Mouse (Mus musculus): ENCODE data around the gene Sap18. TPM values are rescaled to one million over a fixed set of nuclear protein-coding genes. Genes with fewer than 3 reads are reported as not detected.

The Sap18 gene
- polyA plus RNA-seq, 1 experiment, result 460 TPM

DNA sequence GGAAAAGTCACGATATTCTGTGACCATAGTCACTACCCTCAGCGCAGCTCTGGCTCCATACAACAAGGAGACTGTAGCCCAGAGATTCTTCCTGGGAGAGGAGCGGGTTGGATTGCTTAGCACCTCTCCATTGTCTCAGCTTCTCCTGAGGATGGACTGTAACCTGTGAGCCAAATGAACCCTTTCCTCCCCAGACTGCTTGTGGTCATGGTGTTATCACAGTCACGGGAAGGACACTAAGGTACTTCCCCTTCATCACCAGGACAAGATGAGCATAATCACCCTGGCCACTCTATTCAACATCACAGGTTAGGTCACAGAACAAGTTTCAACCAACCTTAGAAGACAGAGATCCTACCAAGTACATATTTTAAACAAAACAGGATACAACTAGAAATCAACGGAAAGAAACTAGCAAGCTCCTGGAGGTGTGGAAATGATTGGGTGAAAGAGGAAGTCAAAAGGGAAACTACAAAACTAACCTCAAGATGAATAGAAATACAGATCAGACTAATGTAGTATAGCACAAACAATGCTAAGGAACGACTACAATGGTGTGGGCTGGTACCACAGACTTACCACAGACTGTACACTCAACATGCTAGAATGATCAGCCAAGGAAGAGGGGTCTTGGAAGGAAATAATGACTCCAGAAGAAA, 25.7 kb upstream of the Sap18 start:
- no peak overlapping the region for H3K4me3 ChIP-seq (replicated peaks)
- no peak for TF ChIP-seq GATA1 (IDR thresholded peaks at IDR 0.05; ENCODE audit: borderline replicate concordance, low read length)
- TF ChIP-seq FLI1 (IDR thresholded peaks at IDR 0.05; ENCODE audit: low read length), result no peak
- H3K36me3 ChIP-seq (replicated peaks; ENCODE audit: low read length), result no peaks in the 10 kb centered on the region
- H3K4me1 ChIP-seq, result peaks cover 24% of the 10 kb centered on the region
- H3K9me3 ChIP-seq, result no peaks in the 10 kb centered on the region
- no peaks in the 10 kb centered on the region for H3K27me3 ChIP-seq (replicated peaks)

DNA sequence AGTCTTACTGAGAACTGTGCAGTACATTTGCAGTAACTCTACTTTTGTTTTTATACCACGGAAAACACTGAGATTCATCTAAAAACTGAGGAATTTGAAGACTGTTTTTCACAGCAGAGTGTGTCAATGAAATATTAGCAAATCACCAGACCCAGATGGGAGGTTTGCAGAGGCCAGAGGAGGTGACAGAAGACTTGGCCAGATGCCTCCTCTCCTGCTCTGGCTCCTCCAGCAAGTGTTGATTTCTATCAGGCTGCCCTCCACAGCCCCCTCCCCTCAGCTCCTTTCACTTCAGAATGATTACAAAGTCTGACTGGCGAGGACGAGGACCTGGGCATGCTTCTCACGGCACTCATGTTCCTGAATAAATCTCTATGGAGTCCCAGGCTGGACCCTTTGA, 10.6 kb upstream of the Sap18 start:
- Histone ChIP-seq H3K4me3 (replicated peaks) (no peak overlapping the region), H3K27me3 (replicated peaks) (no peaks in the 10 kb centered on the region), H3K9me3 (no peaks in the 10 kb centered on the region), H3K36me3 (replicated peaks; ENCODE audit: low read length) (no peaks in the 10 kb centered on the region), H3K4me1 (no peaks in the 10 kb centered on the region)
- TF ChIP-seq GATA1 (IDR thresholded peaks at IDR 0.05; ENCODE audit: borderline replicate concordance, low read length) (no peak), FLI1 (IDR thresholded peaks at IDR 0.05; ENCODE audit: low read length) (no peak)

DNA sequence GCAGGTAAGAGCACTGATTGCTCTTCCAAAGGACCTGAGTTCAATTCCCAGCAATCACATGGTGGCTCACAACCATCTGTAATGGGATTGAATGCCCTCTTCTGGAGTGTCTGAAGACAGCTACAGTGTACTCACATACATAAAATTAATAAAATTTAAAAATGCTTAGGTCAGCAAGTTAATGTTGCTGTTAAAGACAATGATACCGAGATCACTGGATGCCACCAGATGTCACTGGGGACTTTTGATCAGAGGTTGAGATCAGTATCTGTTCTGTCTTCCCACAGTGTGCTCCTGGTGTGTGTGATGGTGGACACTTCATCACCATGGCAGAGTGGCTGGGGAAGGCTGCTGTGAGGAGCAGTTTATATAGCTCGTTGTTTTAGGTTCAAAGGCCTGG, 8.7 kb upstream of the Sap18 start:
- Histone ChIP-seq H3K27me3 (replicated peaks) (no peaks in the 10 kb centered on the region), H3K4me3 (replicated peaks) (no peak overlapping the region), H3K9me3 (no peaks in the 10 kb centered on the region), H3K36me3 (replicated peaks; ENCODE audit: low read length) (no peaks in the 10 kb centered on the region), H3K4me1 (no peaks in the 10 kb centered on the region)
- TF ChIP-seq GATA1 (IDR thresholded peaks at IDR 0.05; ENCODE audit: borderline replicate concordance, low read length), result no peak
- no peak for TF ChIP-seq FLI1 (IDR thresholded peaks at IDR 0.05; ENCODE audit: low read length)

DNA sequence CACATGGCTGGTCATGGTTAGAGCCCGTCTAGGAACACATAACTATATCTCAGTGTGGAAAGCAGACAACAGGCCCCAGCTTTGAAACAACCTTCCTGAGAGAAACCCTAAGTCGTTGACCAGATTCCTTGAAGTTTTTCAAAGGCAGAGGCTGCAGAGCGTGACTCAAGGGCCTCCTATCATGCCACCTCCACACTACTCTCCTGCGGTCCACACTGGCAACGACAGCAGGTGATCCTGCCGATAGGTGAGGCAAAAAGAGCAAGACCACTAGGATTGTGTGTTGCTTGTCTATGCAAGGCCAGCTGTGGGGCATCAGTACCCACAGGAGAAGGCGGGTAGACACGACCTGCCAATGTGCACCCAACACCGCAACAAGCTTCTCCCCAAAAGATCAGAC, 8.2 kb upstream of the Sap18 start:
- Histone ChIP-seq H3K4me3 (replicated peaks) (no peak overlapping the region), H3K9me3 (no peaks in the 10 kb centered on the region), H3K36me3 (replicated peaks; ENCODE audit: low read length) (no peaks in the 10 kb centered on the region), H3K27me3 (replicated peaks) (no peaks in the 10 kb centered on the region), H3K4me1 (no peaks in the 10 kb centered on the region)
- TF ChIP-seq GATA1 (IDR thresholded peaks at IDR 0.05; ENCODE audit: borderline replicate concordance, low read length) (no peak), FLI1 (IDR thresholded peaks at IDR 0.05; ENCODE audit: low read length) (no peak)

DNA sequence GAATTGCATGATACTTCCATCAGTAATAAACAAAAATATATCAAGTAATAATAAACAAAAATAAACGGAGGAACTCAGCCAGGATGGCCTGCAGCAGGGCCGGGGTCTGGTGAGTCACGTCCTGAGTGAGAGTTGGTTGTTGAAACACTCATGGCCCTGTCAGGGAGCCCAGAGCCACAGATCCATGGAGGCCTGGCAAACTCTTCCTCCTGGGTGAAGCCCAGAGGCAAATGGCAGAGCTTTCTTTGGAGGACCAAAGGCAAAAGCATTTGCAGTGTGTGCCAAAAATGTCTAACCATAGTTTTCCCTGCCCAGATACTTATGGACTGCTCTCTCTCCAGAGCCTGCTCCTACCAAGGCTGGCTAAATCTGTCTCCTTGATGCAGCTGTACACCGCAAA, 6.8 kb upstream of the Sap18 start:
- TF ChIP-seq GATA1 (IDR thresholded peaks at IDR 0.05; ENCODE audit: borderline replicate concordance, low read length) (no peak), FLI1 (IDR thresholded peaks at IDR 0.05; ENCODE audit: low read length) (no peak)
- no peaks in the 10 kb centered on the region for H3K4me1 ChIP-seq
- no peaks in the 10 kb centered on the region for H3K27me3 ChIP-seq (replicated peaks)
- H3K4me3 ChIP-seq (replicated peaks), result no peak overlapping the region
- H3K9me3 ChIP-seq, result no peaks in the 10 kb centered on the region
- no peaks in the 10 kb centered on the region for H3K36me3 ChIP-seq (replicated peaks; ENCODE audit: low read length)

DNA sequence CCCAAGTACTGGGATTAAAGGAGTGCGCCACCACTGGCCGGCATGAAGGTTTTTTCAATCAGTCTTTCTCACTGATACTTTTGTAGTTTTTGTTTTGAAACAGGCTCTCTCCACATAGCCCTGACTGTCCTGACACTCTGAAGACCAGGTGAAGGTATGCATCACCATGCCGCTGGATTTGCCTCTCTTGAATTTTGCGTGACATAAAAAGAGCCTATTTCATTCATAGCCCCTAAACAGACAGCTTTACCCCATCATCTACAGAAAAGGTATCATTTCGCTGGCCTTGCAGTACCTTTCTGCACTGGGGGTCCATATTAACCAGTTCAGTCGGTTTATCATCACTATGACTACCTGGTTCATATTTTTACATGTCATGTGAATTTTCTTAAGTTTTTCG, 429 bp upstream of the Sap18 start:
- H3K36me3 ChIP-seq (replicated peaks; ENCODE audit: low read length), result peaks cover 25% of the 10 kb centered on the region
- H3K9me3 ChIP-seq, result no peaks in the 10 kb centered on the region
- TF ChIP-seq GATA1 (IDR thresholded peaks at IDR 0.05; ENCODE audit: borderline replicate concordance, low read length), result no peak
- TF ChIP-seq FLI1 (IDR thresholded peaks at IDR 0.05; ENCODE audit: low read length), result no peak
- H3K27me3 ChIP-seq (replicated peaks), result no peaks in the 10 kb centered on the region
- peaks cover 24% of the 10 kb centered on the region for H3K4me1 ChIP-seq
- H3K4me3 ChIP-seq (replicated peaks), result peak overlapping the region; percentile 100

DNA sequence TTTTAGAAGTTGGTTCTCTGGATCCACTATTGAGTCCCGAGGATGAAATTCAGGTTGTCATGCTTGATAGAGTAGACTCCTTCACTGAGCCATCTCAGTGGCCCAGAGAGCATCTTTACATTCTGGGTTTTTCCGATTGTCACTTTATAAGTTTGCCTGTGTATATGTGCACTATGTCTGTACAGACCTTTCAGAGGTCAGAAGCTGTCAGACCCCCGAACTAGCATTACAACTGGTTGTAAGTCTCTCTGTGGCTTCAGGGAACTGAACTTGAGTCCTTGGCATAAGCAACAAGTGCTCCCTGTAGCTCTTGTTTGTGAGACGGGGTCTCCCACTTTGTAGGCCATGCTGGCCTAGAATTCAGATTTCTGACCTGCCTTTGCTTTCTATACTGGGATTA, 5.8 kb downstream of the Sap18 start:
- Histone ChIP-seq H3K27me3 (replicated peaks) (no peaks in the 10 kb centered on the region), H3K36me3 (replicated peaks; ENCODE audit: low read length) (peaks cover 82% of the 10 kb centered on the region), H3K9me3 (no peaks in the 10 kb centered on the region), H3K4me3 (replicated peaks) (no peak overlapping the region), H3K4me1 (peaks cover 28% of the 10 kb centered on the region)
- TF ChIP-seq FLI1 (IDR thresholded peaks at IDR 0.05; ENCODE audit: low read length), result no peak
- TF ChIP-seq GATA1 (IDR thresholded peaks at IDR 0.05; ENCODE audit: borderline replicate concordance, low read length), result no peak

DNA sequence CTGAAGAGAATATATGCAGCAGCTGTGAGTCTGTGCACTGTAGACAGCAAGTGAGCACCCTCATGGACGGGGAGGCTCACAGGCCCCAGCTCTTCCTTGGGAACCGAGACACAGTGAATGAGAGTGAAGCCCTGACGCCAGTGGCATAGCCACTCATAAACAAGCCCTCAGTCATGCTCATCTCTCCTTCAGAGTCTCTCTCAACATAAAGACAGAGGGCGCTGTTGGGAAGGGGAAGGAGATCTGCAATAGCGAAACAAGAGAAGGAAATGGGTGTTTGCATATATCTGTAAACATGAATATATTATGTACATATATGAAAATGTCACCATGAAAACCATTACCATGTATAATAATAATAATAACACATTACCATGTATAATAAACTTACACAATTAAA, 10.6 kb downstream of the Sap18 start:
- H3K36me3 ChIP-seq (replicated peaks; ENCODE audit: low read length), result peaks cover 92% of the 10 kb centered on the region

DNA sequence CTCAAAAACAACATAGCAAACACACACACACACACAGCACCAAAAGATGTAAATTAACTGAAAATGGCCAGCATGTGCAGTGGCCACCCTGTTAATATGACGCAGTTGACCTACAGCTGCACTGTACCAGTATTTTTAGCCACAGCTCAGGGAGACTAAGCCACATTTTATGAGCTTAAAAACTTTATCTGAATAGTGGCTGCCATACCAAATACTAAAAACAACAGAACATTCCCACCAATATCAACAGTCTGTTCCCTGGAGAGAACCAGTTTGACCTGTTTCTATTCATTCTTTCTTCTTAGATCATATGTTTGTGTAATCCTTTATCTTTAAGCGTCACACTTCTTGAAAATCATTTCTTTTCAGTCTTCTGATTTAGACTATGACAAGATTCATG, 12.9 kb downstream of the Sap18 start:
- TF ChIP-seq FLI1 (IDR thresholded peaks at IDR 0.05; ENCODE audit: low read length) (no peak), GATA1 (IDR thresholded peaks at IDR 0.05; ENCODE audit: borderline replicate concordance, low read length) (no peak)
- H3K9me3 ChIP-seq, result no peaks in the 10 kb centered on the region
- peaks cover 28% of the 10 kb centered on the region for H3K4me1 ChIP-seq
- H3K36me3 ChIP-seq (replicated peaks; ENCODE audit: low read length), result peaks cover 91% of the 10 kb centered on the region
- H3K27me3 ChIP-seq (replicated peaks), result no peaks in the 10 kb centered on the region
- H3K4me3 ChIP-seq (replicated peaks), result no peak overlapping the region

More for the DNA sequence above, 10.6 kb downstream of the Sap18 start:
- Histone ChIP-seq H3K9me3 (no peaks in the 10 kb centered on the region), H3K27me3 (replicated peaks) (no peaks in the 10 kb centered on the region), H3K4me1 (peaks cover 28% of the 10 kb centered on the region), H3K4me3 (replicated peaks) (no peak overlapping the region)
- TF ChIP-seq FLI1 (IDR thresholded peaks at IDR 0.05; ENCODE audit: low read length) (no peak), GATA1 (IDR thresholded peaks at IDR 0.05; ENCODE audit: borderline replicate concordance, low read length) (no peak)

DNA sequence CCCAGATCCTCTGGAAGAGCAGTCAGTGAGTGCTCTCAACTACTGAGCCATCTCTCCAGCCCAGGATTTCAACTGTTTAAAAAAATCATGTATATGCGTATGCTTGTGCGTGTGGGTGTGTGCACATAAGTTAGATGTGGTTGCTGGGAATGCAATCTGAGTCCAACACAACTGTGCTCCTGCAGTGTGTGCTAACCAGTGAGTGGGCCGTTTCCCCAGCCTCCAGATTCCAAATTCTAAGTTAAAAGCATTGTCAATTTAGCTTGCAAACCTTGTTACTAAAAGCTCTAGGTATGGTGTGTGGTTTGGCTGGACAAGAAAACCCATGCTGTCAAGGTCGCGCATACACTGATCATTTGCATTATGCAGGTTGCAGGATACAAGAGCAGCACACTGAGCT, 13.9 kb downstream of the Sap18 start:
- no peak overlapping the region for H3K4me3 ChIP-seq (replicated peaks)
- peaks cover 91% of the 10 kb centered on the region for H3K36me3 ChIP-seq (replicated peaks; ENCODE audit: low read length)
- TF ChIP-seq GATA1 (IDR thresholded peaks at IDR 0.05; ENCODE audit: borderline replicate concordance, low read length), result no peak
- no peak for TF ChIP-seq FLI1 (IDR thresholded peaks at IDR 0.05; ENCODE audit: low read length)
- H3K9me3 ChIP-seq, result no peaks in the 10 kb centered on the region
- peaks cover 28% of the 10 kb centered on the region for H3K4me1 ChIP-seq
- H3K27me3 ChIP-seq (replicated peaks), result no peaks in the 10 kb centered on the region

DNA sequence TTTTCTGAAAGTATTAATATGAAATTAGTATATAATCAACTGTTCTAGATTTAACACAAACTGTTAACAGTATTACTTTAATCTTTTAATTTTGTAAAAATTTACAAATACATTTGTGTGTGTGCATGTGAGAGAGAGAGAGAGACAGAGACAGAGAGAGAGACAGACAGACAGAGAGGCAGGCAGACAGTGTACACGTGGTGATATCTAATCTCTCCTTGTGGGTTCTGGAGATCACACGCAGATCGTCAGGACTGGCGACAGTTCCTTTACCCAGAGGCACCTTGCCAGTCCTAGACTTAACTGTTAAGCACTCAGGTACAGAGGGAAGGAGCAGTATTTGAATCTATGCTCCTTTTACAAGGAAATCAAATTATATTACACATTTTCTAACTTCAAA, 22.9 kb downstream of the Sap18 start:
- H3K27me3 ChIP-seq (replicated peaks), result no peaks in the 10 kb centered on the region
- H3K4me1 ChIP-seq, result peaks cover 22% of the 10 kb centered on the region
- TF ChIP-seq GATA1 (IDR thresholded peaks at IDR 0.05; ENCODE audit: borderline replicate concordance, low read length), result no peak
- TF ChIP-seq FLI1 (IDR thresholded peaks at IDR 0.05; ENCODE audit: low read length), result no peak
- H3K9me3 ChIP-seq, result no peaks in the 10 kb centered on the region
- H3K4me3 ChIP-seq (replicated peaks), result no peak overlapping the region
- H3K36me3 ChIP-seq (replicated peaks; ENCODE audit: low read length), result peaks cover 75% of the 10 kb centered on the region
